10 mouse cellular contexts compared by ENCODE assay signal in genomic region chr9:120830526-120830925, GRCm38 (mm10).
A peak's percentile ranks its signal among the peaks of the same experiment; 100 is the strongest.
DNase-seq lines count a peak whose midpoint lies in the region; ATAC-seq lines count a peak whose summit lies in the region.
"Had no signal": no experiment of that assay in that cellular context is flagged by ENCODE, and none has a peak within 500 bp of the region (broad histone marks: within the 10 kb centered on the region; RNA-seq: fewer than 3 reads in every experiment).

No protein-coding gene starts in this region.

- H3K27me3 ChIP-seq in kidney, embryonic 15.5 days, result no peaks in the 10 kb centered on the region
- H3K27me3 ChIP-seq: liver, embryonic 13.5 days; stomach, embryonic 15.5 days had no signal

- ATAC-seq in kidney, embryonic 15.5 days (replicated peaks; ENCODE audit: low FRiP score), result no peak
- no peak for ATAC-seq in granulocyte monocyte progenitor cell, adult 5-6 weeks (replicated peaks; ENCODE audit: poor library complexity, severe bottlenecking)

- H3K9me3 ChIP-seq in kidney, embryonic 15.5 days (replicated peaks), result no peaks in the 10 kb centered on the region
- H3K9me3 ChIP-seq: liver, embryonic 13.5 days; stomach, embryonic 15.5 days had no signal

- WGBS in kidney, embryonic 15.5 days, result 67% methylated on average over 5 of the region's 5 CpGs

- H3K4me2 ChIP-seq in kidney, embryonic 15.5 days, result no peak overlapping the region
- H3K4me2 ChIP-seq: liver, embryonic 13.5 days; stomach, embryonic 15.5 days had no signal

- no peaks in the 10 kb centered on the region for H3K36me3 ChIP-seq in kidney, embryonic 15.5 days
- H3K36me3 ChIP-seq: liver, embryonic 13.5 days; stomach, embryonic 15.5 days had no signal

- no peak overlapping the region for H3K4me3 ChIP-seq in kidney, embryonic 15.5 days (replicated peaks)
- H3K4me3 ChIP-seq: liver, embryonic 13.5 days; stomach, embryonic 15.5 days had no signal

- no peak overlapping the region for H3K9ac ChIP-seq in kidney, embryonic 15.5 days
- H3K9ac ChIP-seq: liver, embryonic 13.5 days; stomach, embryonic 15.5 days had no signal

- no peak overlapping the region for H3K27ac ChIP-seq in kidney, embryonic 15.5 days
- H3K27ac ChIP-seq: liver, embryonic 13.5 days; stomach, embryonic 15.5 days had no signal

- DNase-seq in kidney, adult 18-20 months, result peak; percentile 44
- DNase-seq in NIH3T3 (ENCODE audit: low read depth), result peak; percentile 55
- peak; percentile 98 for DNase-seq in cerebellum, adult 9-10 months
- peak; percentile 77 for DNase-seq in heart, postnatal 4 days
- peak; percentile 66 to 71 for DNase-seq in urinary bladder, postnatal 36 days (ENCODE audit: low spot score in 2 of 2)
- no peak for DNase-seq in frontal cortex, postnatal 25 days (ENCODE audit: low spot score in 2 of 2)
- DNase-seq: liver, embryonic 13.5 days had no signal

- H3K4me1 ChIP-seq in kidney, embryonic 15.5 days, result peaks cover 11% of the 10 kb centered on the region; the same call in 1 of the 2 replicates
- H3K4me1 ChIP-seq: liver, embryonic 13.5 days; stomach, embryonic 15.5 days had no signal

Comparison
In these comparisons a context has a peak if more than half of its experiments do, and no peak if none do; other contexts are left out.
1. DNase-seq: peak in kidney, adult 18-20 months (single experiment), NIH3T3 (single experiment), cerebellum, adult 9-10 months (single experiment), heart, postnatal 4 days (single experiment) and urinary bladder, postnatal 36 days (2 of 2); none in frontal cortex, postnatal 25 days (0 of 2).